Mouse (Mus musculus) embryo, embryonic 11.5 days (tissue): ENCODE data around the gene Mipol1.
A peak's percentile ranks its signal among the peaks of the same experiment; 100 is the strongest.

Experiments used
- DNase-seq: peaks from one replicate; pipeline ENCODE4 v3.0.0-alpha.2; 2012; ENCODE audit warnings: low read depth, low spot score

Gene Mipol1

DNA sequence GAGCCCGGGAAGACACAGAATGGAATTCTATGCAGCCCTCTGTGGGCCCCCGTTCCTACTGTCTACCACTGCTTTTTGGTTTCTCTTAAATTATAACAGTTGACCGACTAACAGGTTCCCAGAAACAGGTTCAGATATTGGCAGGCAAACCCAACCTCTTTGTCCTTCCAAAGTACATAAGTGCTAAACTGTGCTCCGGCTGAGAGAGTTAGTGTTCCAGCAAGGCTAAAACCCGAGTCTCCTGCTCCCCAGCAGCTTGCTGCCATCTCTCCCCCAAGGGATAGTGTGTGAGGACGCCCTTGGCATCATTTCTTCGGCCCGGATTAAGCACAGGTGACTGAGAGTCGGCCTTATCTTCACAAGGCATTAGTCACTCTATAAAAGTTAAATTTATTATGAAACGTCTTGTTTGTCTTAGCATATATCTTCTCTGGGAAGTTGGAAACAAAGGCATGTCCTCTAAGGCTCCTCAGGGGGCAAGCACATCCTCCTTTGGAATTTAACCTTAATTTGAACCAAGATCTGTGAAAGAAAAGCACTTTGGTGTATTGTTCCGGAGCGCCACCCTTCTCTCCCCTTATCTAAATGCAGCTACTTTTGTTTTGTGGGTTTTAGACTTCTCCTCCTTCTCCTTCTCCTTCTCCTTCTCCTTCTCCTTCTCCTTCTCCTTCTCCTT, 285.6 kb downstream of the Mipol1 start:
- DNase-seq, result no peak

DNA sequence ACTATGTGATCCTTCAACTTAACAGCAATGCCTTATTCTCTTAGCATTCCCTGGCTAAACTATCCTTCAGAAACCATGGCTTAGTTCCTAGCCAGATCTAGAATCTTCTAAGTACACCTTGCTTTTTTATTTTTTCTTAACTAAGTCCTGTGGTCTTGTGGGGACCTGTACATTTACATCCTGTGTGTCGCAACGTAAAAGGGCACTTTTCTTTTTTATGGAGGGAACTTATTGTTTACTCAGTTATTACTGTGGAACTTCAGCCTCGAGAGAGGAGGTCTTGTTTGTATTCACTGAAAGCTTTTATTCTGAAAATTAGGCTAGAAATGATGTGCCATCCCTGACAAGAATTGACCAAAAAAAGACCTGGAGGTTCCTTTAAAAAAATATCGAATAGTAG, 298.1 kb downstream of the Mipol1 start:
- DNase-seq, result no peak

DNA sequence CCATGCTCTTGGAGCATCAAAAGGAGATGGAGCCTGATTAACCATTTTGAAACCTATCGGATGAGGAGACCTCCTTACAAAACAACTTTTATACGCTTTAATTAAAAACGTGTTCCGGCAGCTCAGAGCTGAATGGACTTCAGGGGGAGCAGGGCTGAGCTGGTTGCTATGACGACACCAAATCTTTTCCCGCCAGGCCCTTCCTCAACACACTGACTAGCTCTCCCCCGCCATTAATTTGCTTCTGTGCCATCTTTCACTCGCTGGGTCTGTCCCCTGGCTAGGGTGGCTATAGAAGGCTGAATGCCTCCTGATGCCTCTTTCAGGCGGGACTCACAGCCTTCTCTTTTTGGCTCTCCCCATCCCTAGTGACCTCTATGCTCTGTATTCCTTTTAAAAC, 300.2 kb downstream of the Mipol1 start:
- DNase-seq, result no peak

DNA sequence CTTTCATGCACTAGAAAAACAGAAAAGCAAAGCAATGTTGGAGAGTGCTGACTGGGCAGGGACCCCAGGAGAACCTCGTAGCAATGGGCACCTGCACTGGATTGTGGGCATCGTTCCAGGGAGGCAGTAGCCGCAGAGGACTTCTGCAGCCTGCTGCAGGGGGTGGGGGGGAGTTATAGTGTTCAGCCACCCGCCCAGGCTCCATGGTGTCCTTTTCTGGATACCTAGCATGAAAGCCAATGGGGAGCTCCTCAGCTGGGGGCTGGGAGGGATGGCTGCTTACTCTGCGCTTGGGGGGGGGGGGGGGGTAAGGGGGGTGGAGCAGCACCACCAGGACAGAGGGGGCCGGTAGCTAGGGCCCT, 304.3 kb downstream of the Mipol1 start:
- no peak for DNase-seq

DNA sequence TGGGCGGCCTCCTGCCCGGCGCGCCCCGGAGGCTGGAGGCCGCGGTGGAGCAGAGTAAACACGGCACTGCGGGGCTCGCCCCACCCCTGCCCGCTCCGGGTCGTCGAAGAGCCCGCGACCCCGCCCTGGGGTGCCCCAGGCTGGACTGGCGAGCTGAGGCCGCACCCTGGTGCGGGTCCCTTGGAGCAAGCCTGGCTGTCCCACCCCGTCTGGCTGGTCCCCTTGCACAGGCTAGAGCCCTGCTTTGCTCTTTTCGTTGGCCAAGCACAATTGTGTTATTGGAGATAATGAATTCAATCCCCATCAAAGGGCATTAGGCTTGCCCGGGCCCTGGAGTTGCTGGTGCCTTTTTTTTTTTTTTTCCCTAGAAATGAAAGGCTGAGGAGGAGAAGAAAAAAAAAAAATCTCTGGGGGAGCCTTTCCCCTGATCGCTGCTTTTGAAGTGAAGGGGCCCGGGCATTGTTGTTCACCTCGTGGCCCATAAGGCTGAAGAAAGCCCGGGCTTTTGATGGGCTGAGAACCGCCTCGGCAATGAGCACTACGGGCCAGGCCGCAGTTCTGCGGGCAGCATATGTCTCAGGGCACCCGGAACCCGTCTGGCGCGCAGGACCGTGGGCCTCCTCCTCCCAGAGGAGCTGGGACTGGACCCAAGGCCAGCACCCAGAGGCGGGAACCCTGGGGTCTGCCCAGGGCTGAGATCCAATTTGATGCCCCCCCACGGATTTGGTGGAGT, 304.8 kb downstream of the Mipol1 start:
- DNase-seq, result no peak

DNA sequence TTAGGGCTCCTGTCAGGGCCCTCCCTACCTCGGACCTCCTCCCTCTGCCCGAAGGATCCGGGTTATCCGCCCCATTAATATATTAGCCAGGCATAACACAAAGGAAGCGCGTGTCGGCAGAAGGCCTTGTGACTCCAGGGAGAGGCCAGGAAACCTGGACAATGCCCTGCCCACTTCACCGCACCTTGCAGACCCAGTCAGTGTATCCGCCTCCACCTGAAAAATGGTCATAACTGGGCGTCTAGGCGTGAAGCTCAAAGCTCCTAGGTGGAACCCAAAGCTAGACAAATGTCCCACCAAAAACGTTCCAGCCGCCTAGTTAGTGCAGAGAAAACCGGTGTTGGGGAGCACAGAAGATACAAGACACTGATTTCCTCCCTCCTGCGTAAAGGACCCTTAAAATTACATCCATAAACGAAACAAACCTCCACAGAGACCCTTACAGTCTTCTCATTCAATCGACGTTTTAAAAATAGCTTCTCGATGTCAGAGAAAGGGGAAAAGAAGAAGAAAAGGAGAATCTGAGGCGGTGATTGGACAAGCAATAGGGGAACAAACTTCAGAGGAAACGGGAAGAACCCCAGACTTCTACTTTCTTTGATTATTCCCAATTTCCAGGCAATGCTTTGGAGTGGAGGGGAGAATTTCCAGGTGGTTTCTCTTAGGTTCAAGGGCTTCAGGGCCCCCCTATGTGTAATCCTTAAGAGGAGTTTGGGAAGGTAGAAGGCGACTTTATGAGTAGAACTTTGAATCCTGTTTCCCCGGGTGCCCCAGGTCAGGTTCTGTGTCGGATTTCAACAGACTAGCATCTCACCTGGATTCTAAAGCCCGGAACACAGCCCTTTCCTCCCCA, 306.1 kb downstream of the Mipol1 start:
- DNase-seq, result no peak

DNA sequence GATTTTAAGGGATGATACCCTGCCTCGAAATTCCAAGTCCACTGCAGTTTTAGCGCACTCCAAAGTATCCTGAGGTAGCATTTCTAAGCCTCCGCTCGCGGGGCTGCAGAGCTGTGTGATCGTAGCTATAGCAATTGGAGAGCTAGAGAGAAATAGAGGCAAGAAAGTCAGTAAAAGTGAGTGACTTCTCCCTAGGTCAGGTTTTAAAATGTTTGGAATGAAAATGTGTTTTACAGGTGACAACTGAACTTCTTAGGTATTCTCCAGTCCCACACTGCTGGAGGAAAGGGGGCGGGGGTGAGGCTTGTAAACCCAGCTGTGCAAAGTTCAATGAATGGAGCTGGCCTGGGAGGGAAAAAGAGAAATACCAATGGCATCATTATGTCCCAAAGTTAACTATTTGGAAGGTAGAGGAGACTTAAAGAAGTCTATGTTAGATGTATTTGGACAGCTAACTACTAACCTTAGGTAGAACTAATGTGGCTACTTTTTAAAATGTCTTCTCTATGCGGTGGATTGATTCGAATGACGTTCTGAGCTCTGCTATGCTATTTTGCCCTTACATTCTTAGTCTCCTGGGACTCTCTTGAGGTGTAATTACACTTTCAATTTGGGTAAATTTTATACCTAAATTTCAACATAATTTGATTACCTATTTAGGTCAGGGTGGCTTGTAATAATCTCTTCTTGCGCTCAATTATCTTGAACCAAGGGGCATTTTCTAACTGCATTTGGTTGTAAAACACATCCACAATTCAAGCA, 306.9 kb downstream of the Mipol1 start:
- no peak for DNase-seq

DNA sequence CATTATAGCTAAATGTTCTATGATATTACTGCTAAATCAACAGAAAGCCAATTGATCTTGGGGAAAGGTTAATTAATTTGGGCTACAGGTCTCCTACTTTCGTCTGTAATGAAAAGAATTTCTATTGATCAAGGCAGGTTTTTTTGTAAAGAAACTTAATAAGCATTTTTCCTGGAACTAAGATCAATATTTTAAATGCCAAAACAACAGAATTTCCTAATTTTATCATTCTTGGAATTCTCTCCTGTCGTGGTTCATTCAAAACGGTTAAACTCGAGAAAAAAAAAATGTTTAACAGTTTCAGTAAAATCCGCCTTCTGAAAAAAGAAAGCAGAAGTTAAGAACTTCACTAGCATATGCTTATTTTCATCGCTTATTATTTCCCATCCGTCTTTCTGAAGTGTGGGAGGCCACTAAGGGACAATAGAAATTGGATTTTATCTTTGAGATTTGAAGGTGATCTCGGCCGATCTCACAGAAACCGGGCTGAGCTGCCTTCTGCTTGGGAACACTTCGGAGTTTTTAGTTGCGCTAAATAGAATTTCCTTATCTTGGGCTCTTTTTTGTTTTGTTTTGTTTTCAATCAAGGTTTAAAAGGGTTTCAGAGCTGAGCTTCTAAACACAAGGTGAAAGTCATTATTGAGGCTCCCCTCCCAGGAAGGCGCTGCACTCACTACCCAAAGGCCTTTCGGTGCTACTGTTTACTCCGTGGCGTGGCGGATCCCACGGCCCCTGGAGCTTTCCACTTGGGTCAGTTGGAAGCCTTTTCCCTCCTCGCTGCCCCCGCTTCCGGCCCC, 307.8 kb downstream of the Mipol1 start:
- no peak for DNase-seq

DNA sequence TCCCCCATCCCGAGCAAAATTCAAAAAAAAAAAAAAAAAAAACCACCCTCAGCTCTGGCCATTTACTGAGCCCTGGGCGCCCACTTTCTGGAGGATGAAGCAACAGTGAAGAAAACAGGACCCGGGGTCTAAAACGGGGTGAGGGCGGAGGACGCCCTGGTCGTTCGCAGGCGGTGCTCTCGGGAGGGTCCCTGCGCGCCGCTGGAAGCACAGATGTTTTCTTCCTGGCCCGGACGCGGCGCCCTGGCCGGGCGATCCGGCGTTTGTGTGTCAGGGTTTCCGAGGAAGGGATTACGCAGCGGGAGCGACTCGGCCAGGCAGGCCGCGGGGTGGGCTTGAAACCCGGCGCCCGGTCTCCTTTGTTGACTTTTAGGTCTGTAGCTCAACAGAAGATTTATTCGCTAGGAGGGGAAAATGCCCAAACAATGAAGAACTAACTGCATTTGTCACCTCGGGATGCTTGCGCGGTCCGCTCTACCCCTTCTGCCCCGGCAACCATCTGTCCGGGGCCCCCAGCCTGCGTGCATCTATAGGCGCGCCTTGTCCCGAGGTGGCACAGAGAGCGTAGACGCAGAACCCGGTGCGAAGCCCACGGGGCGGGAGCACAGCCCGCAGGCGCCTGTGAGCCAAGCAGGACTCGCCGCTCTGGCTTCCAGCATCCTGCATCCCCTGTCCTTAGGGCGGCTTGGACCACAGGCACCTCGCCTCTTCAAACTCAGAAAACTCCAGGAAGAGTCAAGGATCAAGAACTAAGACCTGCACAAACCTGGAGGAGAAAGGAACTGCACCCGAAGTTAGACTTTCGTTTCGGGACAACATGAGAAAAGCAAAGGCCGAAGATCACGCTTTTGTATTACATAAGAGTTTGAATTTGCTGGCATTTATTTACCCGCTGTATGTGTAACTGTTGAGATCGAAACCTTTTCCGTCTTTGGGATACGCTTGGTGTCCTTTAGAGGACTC, 308.6 kb downstream of the Mipol1 start:
- no peak for DNase-seq

DNA sequence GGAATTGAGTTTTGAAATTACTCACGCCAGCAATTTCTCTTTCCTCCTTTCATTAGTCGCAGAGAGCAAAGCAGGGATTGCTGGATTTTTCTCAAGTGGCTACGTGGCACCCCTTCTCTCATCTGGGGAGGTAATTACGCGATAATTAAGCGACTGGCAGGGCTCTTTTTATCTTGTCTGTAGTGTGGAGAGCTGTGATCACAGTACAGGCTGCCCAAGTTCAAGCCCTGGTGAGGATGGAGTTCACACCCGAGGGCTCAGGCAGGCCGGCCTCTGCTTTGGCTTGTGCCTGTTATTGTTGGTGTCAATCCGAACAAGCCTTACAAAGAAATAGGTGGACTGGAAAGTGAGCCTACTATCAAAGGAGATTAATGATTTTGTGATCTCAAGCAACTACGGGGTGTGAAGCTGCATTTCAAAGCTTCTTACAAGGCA, 309.3 kb downstream of the Mipol1 start:
- DNase-seq, result no peak

DNA sequence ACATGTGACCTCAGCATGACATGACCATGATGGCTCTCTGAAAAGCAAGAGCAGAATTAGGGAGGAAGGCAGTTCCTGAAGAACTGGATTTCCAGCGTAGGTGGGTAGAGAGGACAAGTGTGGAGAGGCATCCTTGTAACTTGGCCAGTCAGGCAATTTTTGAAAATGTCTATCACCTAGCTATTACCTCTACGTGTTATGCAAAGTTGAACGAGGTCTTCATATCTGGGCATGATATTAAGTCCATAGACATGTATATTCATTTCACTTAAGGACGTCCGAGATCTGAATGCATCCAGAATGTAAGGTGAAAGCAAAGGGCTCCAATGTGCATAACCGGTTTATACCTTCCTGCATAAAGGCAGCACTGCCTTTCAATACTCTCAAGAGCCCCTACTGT, 310.9 kb downstream of the Mipol1 start:
- DNase-seq, result no peak

DNA sequence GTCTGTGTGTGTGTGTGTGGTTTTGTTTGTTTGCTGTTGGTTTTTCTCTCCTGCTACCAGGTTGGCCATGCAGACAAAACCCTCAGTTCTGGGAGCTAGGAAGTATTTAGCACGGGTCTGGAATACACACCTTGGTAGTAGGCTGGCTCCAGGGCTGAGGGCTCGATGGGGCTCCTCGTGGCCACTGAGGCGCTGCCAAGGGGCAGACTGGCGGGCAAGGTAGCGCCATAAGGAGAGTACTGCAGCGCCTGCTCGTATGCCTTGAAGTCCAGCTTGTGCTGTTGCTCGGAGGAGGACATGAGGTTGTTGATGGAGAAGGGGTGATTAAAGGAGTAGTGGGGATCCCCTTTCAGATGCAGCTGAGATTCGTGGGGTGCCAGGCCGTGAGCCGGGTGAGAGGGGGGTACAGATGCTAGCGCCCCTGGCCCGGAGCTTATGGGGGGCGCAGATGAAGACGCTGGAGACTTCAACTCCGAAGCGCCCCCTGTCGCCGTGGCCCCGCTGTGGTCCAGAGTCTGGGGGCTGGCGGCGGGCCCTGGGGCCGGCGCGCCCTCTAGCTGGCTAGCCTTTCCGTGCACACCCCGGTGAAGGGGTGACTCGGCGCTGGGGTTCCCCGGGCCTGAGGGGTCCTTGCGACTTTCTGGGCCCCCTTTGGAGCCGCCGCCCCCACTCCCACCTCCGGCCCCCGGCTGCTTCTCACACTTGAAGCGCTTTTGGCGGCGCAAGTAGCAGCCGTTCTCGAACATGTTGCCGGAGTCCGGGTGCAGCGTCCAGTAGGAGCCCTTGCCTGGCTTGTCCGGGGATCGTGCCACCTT, 311.9 kb downstream of the Mipol1 start:
- DNase-seq, result no peak

DNA sequence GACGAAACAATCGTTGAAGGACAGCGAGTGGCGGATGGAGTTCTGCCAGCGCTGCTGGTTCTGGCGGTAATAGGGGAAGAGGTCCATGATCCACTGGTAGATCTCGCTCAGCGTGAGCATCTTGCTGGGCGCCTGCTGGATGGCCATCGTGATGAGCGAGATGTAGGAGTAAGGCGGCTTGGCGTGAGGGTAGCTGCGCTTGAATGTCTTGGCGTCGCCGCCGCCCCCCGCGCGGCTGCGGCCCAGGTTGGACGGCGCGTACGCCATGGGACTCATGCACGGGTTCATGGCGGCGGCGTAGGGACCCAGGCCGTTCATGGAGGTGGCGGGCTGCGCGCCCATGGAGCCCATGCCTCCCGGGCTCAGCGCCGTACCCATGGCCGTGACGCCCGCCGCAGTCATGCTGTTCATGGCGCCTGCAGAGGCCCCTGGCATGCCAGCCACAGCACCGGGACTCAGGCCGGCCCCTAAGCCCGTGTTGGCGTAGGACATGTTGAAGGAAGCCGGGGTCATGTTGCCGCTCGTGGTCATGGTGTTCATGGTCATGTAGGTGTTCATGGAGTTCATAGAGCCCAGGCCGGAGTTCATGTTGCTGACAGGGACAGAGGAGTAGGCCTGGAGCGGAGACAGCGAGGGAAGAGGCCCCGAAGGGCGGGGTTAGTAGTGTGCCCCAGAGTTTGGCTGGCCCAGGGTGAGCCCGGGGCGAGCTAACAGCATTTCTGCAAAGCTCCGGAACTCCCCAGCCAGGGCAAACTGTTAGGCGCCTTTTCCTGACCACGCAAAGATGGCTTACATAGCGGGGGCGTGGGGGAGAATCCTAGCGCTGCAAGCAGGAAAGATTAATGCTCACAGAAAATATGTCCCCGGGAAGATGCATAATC, 312.8 kb downstream of the Mipol1 start:
- DNase-seq, result no peak

DNA sequence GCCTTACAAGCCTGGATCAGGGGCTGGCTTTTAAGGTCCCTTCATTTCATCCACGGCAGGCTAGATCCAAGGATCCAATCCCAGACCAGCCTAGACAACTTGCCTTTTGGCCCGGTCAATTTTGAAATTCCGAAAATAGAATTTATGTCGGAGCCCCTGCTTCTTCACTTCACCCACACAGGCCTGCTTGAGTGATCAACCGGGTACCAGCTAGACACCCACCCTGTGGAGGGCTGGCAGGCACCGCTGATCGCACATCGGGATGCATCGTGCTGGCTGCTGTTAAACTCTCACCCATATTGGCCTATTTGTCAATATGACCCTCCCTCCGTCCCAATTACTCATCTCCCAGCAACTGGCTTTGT, 313.4 kb downstream of the Mipol1 start:
- DNase-seq, result no peak

DNA sequence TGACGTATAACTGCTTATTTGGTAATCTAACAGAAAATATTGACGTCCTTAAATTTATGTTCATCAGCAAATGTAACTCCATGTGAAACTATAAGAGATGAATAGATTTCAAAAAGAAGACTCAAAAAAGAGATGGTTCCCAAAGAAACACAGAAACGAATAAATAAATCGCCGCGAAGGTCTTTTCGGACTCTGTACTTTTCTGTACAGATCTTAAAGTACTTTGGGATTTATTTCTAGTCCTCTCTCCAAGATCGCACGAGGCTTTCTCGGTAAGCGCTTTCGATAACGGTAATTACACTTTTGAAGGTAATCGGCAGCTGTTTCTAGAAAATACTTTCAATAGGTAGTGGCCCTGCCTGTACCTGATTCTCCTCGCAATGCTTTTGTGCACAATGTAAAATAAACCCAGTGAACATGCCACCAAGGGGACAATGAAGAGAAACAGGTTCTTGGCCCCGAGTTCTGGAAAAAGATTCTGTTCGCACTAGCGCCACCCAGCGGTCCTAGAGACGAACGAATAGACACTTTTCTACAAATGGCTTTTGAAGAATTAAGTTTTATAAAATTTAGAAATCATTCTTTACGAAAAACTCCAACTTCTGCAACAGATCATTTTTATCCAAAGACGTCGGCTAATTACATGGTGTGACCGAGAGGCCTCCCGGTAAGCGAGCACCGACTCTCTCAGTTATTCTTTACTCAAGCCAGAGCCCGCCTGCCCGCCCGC, 314.6 kb downstream of the Mipol1 start:
- DNase-seq, result peak; percentile 67

DNA sequence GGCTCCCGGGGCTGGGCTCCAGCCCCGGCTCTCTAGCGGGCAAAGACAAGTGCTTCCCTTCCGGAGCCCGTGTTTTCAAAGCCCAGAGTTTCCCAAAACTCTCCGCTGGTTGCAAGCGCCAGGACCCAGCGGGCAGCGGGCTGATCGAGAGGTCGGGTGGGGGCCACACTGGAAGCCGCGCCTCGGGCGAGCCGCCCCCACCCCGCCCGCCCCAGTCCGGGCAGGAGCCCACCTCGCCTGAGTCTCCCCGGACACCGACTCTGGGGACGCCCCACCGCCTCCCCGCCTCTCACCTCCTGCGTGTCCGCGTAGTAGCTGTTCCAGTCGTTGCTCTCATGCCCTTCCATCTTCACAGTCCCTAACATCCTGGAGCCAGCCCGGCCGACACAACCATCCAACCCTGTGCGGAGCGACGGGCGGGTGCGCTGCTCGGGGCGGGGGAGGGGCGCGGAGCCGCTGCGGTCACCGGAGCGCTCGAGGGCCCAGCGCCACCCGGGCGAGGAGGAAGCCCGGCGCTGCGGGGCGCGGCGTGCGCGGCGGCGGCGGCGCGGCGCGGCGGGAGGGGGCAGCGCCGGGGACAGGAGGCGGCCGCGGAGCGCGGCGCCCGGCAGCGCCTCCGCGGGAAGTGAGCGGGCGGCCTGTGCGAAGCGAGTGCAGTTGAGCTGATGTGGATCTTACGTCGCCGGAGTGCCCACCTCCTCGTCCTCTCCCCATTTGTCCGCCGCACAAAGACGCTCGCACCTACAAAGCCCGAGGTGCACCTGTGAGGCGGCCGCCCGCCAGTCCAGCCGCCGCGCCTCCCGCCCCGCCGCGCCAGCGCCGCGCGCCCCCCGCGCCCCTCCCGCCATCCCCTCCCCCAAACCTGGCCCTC, 315.4 kb downstream of the Mipol1 start:
- no peak for DNase-seq
